Comparison of ENCODE assay signal across 8 mouse cellular contexts in the genomic region with DNA sequence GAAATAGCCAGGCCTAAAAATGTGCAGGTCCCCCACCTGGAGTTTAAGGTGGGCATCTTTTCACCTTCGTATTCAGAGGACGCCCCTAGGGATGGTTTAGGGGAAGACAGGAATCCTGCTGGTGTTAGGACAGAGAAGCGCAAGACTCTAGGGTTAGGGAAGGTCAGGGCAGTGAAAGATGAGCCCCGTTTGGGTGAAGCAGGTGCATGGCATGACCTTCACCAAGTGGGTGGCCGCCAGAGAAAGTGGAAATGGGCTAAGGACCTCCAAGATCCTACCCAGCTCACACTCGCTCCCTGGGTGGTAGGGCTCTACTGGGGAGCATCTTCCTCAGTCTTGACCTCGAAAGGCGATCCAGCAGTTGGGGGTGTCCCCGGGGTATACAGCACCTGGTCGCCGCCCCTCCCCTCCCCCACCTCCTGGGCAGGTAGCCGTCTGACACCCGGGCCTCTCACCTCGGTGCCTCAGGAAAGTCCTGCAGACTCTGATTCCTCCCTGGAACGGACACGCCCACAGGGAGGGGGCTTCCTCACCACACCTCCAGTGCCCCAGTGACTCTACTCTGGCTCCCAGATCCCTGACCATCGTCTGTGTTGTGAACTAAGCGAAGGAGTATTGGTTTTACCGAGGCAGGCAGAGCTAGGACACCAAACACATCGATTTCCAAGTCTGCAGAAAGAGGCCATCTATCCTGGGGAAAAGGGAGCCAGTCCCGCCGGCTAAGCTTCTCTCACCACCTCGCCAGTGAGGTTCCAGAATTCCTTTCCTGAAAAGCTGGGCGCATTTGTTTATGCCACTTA. TPM values are rescaled to one million over a fixed set of nuclear protein-coding genes. Genes with fewer than 3 reads are reported as not detected.
DNase-seq lines count a peak whose midpoint lies in the region; ATAC-seq and TF ChIP-seq lines count a peak whose summit lies in the region.

No protein-coding gene starts in this region.

- no peaks in the 10 kb centered on the region for H3K79me2 ChIP-seq in liver, adult 2 months (ENCODE audit: control insufficient read depth, insufficient read depth, low read length)

- WGBS in liver, adult 2 months: 15% methylated on average over 24 of the region's 24 CpGs
- WGBS in embryonic facial prominence, embryonic 13.5 days: 9% methylated on average over 24 of the region's 24 CpGs
- whole genome bisulfite sequencing in intestine, postnatal 0 days: 11% methylated on average over 24 of the region's 24 CpGs
- WGBS in neural tube, embryonic 14.5 days: 13% methylated on average over 24 of the region's 24 CpGs

- ATAC-seq in embryonic facial prominence, embryonic 13.5 days (ENCODE audit: insufficient number of reproducible peaks, insufficient read depth, low FRiP score, low TSS enrichment, low read depth): no peak
- no peak for ATAC-seq in intestine, postnatal 0 days
- no peak for ATAC-seq in neural tube, embryonic 14.5 days (ENCODE audit: low read depth)

- no peak for TF ChIP-seq CTCF in liver, adult 2 months (IDR thresholded peaks at IDR 0.05; ENCODE audit: low read depth, low read length)
- no peak for TF ChIP-seq CTCF in intestine, postnatal 0 days (IDR thresholded peaks at IDR 0.05; ENCODE audit: low read depth)

- no peak overlapping the region for H3K4me3 ChIP-seq in liver, adult 2 months (ENCODE audit: insufficient read depth, low read depth, low read length)
- H3K4me3 ChIP-seq in embryonic facial prominence, embryonic 13.5 days: peak overlapping the region; percentile 26
- H3K4me3 ChIP-seq in intestine, postnatal 0 days (ENCODE audit: low read depth, low read length): peak overlapping the region; percentile 11; the same call in 1 of the 2 replicates
- H3K4me3 ChIP-seq in neural tube, embryonic 14.5 days (ENCODE audit: low read depth, low read length): no peak overlapping the region

- no peaks in the 10 kb centered on the region for H3K36me3 ChIP-seq in liver, adult 2 months (ENCODE audit: control insufficient read depth, insufficient read depth, low read length)
- no peaks in the 10 kb centered on the region for H3K36me3 ChIP-seq in embryonic facial prominence, embryonic 13.5 days
- H3K36me3 ChIP-seq in intestine, postnatal 0 days (ENCODE audit: control insufficient read depth, insufficient read depth): no peaks in the 10 kb centered on the region
- H3K36me3 ChIP-seq in neural tube, embryonic 14.5 days (ENCODE audit: control insufficient read depth, insufficient read depth, low read length): no peaks in the 10 kb centered on the region

- TF ChIP-seq POLR2A in liver, adult 2 months (IDR thresholded peaks at IDR 0.05; ENCODE audit: extremely low read depth, insufficient read depth, low read length): no peak

- peak overlapping the region; percentile 61 for H3K4me2 ChIP-seq in embryonic facial prominence, embryonic 13.5 days
- peak overlapping the region; percentile 59 for H3K4me2 ChIP-seq in intestine, postnatal 0 days (replicated peaks; ENCODE audit: low read depth)
- H3K4me2 ChIP-seq in neural tube, embryonic 14.5 days (ENCODE audit: low read depth, low read length): peak overlapping the region; percentile 32

- H3K27ac ChIP-seq in liver, adult 2 months (replicated peaks; ENCODE audit: insufficient read depth, low read depth, low read length): no peak overlapping the region
- no peak overlapping the region for H3K27ac ChIP-seq in embryonic facial prominence, embryonic 13.5 days
- H3K27ac ChIP-seq in intestine, postnatal 0 days (ENCODE audit: low read depth, low read length): peak overlapping the region; percentile 52; the same call in 1 of the 2 replicates
- no peak overlapping the region for H3K27ac ChIP-seq in neural tube, embryonic 14.5 days (ENCODE audit: low read depth, low read length)

- no peaks in the 10 kb centered on the region for H3K9me3 ChIP-seq in embryonic facial prominence, embryonic 13.5 days
- no peaks in the 10 kb centered on the region for H3K9me3 ChIP-seq in intestine, postnatal 0 days (ENCODE audit: control insufficient read depth)
- no peaks in the 10 kb centered on the region for H3K9me3 ChIP-seq in neural tube, embryonic 14.5 days (ENCODE audit: control insufficient read depth, low read length)

- no peak for DNase-seq in liver, adult 2 months (ENCODE audit: extremely low read depth, low read depth, low spot score)
- no peak for DNase-seq in liver
- no peak for DNase-seq in thymus, postnatal 10 days (ENCODE audit: low spot score in 2 of 2)
- no peak for DNase-seq in ovary, postnatal 36 days (ENCODE audit: low spot score)
- DNase-seq in kidney, postnatal 14 days: no peak

- H3K4me1 ChIP-seq in liver, adult 2 months (ENCODE audit: control insufficient read depth, insufficient read depth, low read length): 0 out of 2 replicates have a peak, but pooled peaks cover 4% of the 10 kb centered on the region
- H3K4me1 ChIP-seq in embryonic facial prominence, embryonic 13.5 days: peaks cover 22% of the 10 kb centered on the region
- no peaks in the 10 kb centered on the region for H3K4me1 ChIP-seq in intestine, postnatal 0 days (replicated peaks; ENCODE audit: control insufficient read depth, insufficient read depth, low read length)
- peaks cover 3% of the 10 kb centered on the region; the same call in 1 of the 2 replicates for H3K4me1 ChIP-seq in neural tube, embryonic 14.5 days (ENCODE audit: control insufficient read depth, insufficient read depth, low read length)

- H3K27me3 ChIP-seq in liver, adult 2 months (ENCODE audit: control insufficient read depth, insufficient read depth, low read length): no peaks in the 10 kb centered on the region
- no peaks in the 10 kb centered on the region for H3K27me3 ChIP-seq in embryonic facial prominence, embryonic 13.5 days
- no peaks in the 10 kb centered on the region for H3K27me3 ChIP-seq in intestine, postnatal 0 days (replicated peaks; ENCODE audit: control insufficient read depth, insufficient read depth, low read length)
- H3K27me3 ChIP-seq in neural tube, embryonic 14.5 days (ENCODE audit: control insufficient read depth, insufficient read depth, low read length): no peaks in the 10 kb centered on the region

- H3K9ac ChIP-seq in liver, adult 2 months (ENCODE audit: low read depth, low read length): 0 out of 2 replicates have a peak overlapping the region, but pooled peaks have one; percentile 11
- H3K9ac ChIP-seq in embryonic facial prominence, embryonic 13.5 days: peak overlapping the region; percentile 49
- peak overlapping the region; percentile 11; the same call in 1 of the 2 replicates for H3K9ac ChIP-seq in intestine, postnatal 0 days (ENCODE audit: low read depth, low read length)
- no peak overlapping the region for H3K9ac ChIP-seq in neural tube, embryonic 14.5 days (replicated peaks; ENCODE audit: low read depth, low read length)

RNA-seq across cellular contexts. Expression of a gene that starts 10.6 kb away (rescaled TPM):
- 3.2 and 4.0 TPM in 2 replicates for total RNA-seq in liver, adult 2 months (2014; rRNA removed)
- polyA plus RNA-seq in liver, adult 2 months (2012; rRNA removed): 5.8 TPM in 2 replicates
- 17.4 and 25.1 TPM in 2 replicates for polyA plus RNA-seq in embryonic facial prominence, embryonic 13.5 days (2015; fragmentation: Nextera tagmentation; extraction: Ambion mirVana)
- 3.1 and 3.8 TPM in 2 replicates for polyA plus RNA-seq in intestine, postnatal 0 days (2015; fragmentation: Nextera tagmentation; extraction: Ambion mirVana)
- polyA plus RNA-seq in neural tube, embryonic 14.5 days (2014; fragmentation: Nextera tagmentation; extraction: Ambion mirVana): 6.6 and 9.1 TPM in 2 replicates

Comparison
In these comparisons a context has a peak if more than half of its experiments do, and no peak if none do; other contexts are left out.
1. H3K4me3 ChIP-seq: peak in embryonic facial prominence, embryonic 13.5 days (single experiment) and intestine, postnatal 0 days (single experiment); none in liver, adult 2 months (single experiment) and neural tube, embryonic 14.5 days (single experiment).
2. Peak in every context shown above with its lines, with median percentiles within 50 percentile points of each other: H3K4me2 ChIP-seq.